Mouse (Mus musculus): Measurements from ENCODE around the gene Slc28a2.
A peak's percentile ranks its signal among the peaks of the same experiment; 100 is the strongest.
"Not testable (repeated sequence)": the region's sequence is repeated elsewhere in the genome, so short reads cannot be mapped to it uniquely, and the experiment has no call there.

Slc28a2 gene

GRCm38 (mm10) chr2:122467351-122468013, 41.2 kb downstream of the Slc28a2 start:
- peak; percentile 94 for DNase-seq (ENCODE audit: low spot score)

GRCm38 (mm10) chr2:122469221-122469620, 42.9 kb downstream of the Slc28a2 start:
- no peak for DNase-seq (ENCODE audit: low spot score)

GRCm38 (mm10) chr2:122476585-122476984, 50.3 kb downstream of the Slc28a2 start:
- DNase-seq (ENCODE audit: low spot score), result no peak

- DNase-seq (ENCODE audit: low spot score), result not testable (repeated sequence)
Observed at GRCm38 (mm10) chr2:122483787-122484186, 57.5 kb downstream of the Slc28a2 start.

- no peak for DNase-seq (ENCODE audit: low spot score)
Observed at GRCm38 (mm10) chr2:122484641-122485040, 58.4 kb downstream of the Slc28a2 start, which contains the start of gene Gm14085. Gene Gm14085 (plus strand): TSS chr2:122484941.

- not testable (repeated sequence) for DNase-seq (ENCODE audit: low spot score)
Observed at GRCm38 (mm10) chr2:122485654-122486053, 59.4 kb downstream of the Slc28a2 start.

GRCm38 (mm10) chr2:122486122-122486521, 59.8 kb downstream of the Slc28a2 start:
- DNase-seq (ENCODE audit: low spot score), result not testable (repeated sequence)

- DNase-seq (ENCODE audit: low spot score), result no peak
Observed at GRCm38 (mm10) chr2:122486674-122487073, 60.4 kb downstream of the Slc28a2 start.

Data from testis, postnatal 10 days (tissue).